Mouse (Mus musculus) naive thymus-derived CD4-positive, alpha-beta T cell, adult 2 months (primary cell): Measurements from ENCODE around the gene Syt7.
A peak's percentile ranks its signal among the peaks of the same experiment; 100 is the strongest.

Experiments used
- DNase-seq: peaks from one replicate; pipeline ENCODE4 v3.0.0-alpha.2; 2011; ENCODE audit warnings: low read depth

The Syt7 gene

DNA sequence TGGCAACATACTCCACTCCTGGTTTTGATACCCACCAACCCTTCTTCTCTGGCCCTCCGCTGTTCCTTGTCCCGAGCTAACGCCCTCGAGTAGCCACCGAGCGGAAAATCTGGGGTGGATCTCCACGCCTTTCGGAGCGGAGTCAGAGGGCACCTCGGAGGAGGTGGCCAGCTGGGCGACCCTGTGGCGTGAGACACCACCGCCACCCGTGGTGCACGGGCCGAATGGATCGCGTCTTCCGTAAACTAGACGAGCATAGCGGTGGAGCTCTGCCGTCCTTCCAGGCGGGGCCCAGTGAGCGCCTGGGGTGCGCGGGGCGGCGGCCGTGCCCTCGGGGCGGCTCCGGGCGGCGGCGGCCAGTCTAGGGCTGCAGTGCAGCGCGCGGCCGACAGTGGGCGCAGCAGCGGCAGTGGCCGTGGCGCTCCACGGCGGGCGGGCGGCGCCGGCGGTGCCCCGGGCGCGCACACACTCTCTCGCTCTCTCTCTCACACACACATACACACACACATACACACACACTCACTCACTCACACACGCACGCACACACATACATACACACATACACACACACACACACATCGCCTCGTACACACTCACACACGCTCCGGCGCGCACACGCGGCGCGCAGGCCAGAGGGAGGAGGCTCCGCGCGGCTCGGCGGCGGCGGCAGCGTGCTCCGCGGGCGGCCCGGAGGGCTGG, at the start of gene Syt7:
Syt7 (plus strand) TSS at position 476 of the 699 bp plus-strand sequence.
- DNase-seq: peak; percentile 38

DNA sequence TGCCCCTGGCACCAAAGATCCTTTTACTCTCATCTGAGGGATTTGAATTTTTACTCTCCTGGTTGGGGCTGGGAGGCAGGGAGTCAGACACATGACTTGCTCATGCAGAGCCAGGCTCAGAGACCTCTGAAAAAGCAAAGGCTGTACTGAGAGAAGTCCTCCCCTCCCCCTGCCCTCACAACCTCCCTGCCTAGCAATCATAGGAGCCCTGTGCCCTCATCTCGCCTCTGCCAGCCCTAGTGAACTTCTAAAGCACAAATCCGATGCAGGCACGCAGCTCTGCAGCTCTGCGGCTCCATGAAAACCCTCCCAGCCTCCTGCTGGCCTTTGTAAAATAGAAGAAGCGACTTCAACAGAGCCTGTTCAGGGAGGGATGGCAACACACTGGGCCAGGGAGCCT, 49.6 kb upstream of the Syt7 start:
- DNase-seq: no peak

DNA sequence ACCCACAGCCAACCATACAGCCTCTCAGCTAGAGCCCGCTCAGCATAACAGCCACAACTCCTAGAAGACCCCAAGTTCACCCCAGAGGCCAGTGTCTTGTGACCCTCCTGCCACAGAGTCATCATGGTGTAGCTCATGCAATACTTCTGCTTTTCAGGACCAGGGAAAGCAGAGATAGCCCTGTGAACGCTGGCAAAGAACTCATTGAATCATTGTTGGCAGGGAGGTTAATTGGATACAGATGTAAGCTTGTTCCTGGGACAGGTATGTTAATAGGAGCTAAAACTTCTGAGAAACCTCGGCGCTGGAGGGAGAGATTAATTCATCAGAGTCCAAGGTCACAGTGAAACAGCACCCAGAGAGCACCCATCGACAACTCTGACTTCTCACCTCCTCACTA, 48.2 kb upstream of the Syt7 start:
- DNase-seq: no peak

DNA sequence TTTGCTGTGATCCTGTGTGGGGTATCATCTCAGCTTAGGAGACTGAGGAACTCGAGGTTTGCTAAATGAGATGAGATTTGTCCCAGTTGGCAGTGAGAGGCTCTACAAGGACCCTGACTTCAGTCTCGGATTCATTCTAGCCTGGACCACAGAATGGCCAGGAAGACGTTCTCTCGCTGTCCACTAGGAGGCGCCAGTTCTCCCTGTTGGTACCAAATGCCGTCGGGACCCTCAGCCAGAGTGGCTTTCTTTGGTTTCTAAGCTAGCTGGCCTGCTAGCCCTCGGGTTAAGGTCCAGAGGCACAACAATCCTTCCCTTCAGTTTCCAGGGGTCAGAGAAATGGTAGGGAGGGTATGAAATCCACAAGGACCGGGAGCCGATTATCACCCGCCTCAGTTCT, 47.7 kb upstream of the Syt7 start:
- peak; percentile 10 for DNase-seq

DNA sequence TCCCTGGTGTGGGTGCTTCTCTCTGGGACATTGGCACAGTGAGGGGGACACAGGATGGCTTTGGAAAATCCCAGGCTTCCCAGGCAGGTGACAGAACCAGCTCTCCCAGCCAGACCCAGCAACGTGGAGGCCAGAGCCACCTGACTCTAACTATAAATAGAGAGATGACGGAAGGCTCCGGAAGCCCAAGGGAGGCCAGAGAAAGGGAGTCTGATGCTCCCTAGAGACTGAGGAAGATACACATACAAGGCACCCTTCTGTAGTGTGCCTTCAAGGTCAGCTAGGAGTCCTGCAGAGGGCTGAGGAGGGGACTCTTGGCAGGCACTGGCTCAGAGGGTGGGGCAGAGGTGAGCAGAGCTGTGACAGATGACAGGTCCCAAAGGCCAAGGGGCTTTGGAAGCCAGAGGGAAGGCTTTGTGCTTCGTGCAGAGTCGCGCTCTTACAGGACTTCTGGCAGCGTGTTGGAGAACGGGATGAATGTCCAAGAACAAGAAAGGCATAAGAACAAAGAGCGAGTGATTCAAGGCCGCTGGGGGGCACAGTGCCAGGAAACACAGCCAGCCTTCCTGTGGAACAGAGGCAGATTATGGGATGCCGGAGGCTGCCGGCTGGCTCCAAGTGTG, 47.0 kb upstream of the Syt7 start:
- no peak for DNase-seq

DNA sequence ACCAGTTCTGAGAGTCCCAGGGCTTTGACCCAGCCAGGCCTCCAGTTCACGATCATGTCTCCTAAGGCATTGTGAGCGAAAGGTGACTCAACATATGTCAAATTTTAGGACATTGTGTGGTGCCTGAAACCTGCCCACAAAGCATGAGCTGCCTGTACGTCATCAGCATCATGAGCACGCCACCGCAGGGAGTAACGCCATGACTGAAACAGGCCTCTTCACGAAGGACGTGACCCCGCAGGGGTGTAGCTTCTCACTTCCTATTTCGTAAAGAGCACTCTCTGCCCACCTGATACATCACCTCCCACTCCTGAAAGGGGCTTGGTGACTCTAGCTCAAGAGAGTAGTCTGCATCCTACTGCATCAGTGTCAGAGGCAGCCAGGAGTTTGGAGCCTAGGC, 45.0 kb upstream of the Syt7 start:
- no peak for DNase-seq

DNA sequence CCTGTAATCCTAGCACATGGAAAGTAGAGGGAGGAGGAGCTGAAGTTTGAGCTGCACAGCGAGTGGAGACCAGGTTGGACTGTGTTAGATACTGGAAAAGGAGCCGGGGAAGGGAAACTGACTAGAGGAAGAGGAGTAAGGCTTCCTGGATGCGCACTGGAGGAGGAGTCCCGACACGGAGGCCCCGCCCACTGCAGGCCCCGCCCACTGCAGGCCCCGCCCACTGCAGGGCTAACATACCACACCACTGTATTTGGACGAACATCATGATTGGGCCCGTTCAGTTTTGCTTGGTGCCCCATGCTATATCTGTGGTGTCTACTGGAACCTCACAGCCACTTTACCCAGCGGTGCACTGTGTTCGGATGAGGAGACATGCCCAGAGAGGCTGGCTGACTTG, 43.2 kb upstream of the Syt7 start:
- DNase-seq: no peak

DNA sequence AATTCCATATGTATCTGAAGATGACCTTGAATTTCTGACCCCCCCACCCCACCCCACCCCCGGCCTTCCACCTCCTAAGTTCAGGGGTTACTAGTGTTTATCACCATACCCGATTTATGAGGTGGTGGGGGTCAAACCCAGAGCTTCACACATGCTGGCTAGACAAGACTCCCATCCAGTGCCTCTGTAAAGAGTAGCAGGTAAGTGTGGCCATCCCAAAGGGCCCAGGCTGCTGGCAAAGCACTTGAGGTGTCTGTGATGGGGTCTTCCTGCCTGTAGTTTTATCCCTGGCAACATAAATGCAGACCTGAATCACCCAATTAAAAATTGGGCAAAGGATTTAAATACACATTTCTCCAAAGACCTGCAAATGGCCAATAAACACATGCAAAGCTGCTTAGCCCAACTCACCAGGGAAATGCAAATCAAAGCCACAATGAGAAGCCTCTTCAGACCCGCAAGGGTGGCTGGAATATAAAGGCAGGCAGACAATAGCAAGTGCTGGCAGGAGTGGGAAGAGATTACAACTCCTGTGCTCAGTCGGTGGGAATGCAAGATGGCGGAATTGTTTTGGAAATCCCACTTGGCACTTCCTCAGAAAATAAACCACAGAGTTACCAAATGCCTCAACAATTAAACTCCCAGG, 41.1 kb upstream of the Syt7 start:
- no peak for DNase-seq

DNA sequence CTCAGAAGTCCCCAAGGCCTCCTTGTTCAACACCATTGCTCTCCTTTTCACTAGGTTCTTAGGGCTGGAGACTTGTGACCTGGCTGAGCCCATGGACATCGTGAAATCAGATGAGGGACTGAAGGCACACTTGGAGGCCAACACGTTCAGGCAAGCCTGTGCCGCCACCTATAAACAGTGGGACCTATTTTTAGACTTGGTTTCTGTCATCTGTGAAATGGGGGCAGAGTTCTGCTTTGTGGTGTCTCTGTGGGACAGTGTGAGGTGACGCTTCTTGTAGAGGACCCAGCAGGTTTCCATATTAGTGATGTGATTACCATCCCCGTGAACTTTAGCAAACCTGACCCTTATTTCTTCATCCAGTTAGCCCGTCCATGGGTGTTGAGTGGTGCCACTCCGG, 36.7 kb upstream of the Syt7 start:
- DNase-seq: no peak

DNA sequence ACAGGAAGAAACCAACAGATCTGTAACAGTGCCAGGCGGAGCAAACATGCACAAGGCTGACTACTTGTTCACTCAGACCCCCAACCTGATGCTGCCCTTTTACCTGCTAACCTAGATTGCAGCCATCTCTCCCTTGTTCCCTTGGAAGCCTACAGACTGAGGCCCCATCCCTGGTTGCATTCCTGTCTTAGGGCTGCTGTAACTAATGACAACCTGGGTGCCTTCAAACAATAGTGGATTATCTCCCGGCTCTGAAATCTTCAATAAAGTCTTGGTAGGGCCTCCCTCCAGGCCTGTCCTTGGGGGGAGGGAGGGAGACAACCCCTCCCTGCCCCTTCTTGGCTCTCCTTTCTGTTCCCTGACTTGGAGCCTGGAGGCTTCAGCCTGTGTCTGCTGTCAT, 34.1 kb upstream of the Syt7 start:
- no peak for DNase-seq

DNA sequence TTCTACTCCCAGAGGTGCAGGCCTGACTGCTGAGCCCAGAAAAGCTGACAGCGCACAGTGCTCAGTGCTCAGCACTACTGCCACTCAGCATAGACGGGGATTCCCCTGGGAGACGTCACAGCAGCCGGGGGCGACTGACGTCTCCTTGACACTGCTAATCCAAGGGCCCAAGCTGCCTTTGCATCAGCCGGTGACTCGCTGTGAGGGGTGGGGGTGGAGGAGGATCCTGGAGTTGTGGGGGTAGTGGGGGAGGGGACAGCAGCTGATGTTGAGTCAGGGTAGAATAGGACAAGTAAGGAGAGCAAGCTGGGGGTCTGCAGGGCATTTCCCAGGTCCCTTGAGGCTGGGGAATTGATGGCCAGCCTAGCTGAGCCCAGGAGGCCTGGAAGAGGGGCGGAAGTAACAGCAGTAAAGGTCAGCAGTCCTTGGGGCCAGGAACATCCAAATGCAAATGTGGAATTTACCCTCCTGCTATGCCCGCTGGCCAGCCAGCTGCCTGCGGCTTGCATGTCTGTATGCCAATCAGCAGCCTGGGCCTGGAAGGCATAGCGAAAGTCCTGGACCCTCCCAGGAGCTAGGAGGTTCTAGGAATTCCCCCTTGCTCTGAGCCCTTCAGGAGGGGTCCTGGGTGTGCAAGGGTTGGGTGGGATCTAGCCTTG, 31.9 kb upstream of the Syt7 start:
- no peak for DNase-seq

DNA sequence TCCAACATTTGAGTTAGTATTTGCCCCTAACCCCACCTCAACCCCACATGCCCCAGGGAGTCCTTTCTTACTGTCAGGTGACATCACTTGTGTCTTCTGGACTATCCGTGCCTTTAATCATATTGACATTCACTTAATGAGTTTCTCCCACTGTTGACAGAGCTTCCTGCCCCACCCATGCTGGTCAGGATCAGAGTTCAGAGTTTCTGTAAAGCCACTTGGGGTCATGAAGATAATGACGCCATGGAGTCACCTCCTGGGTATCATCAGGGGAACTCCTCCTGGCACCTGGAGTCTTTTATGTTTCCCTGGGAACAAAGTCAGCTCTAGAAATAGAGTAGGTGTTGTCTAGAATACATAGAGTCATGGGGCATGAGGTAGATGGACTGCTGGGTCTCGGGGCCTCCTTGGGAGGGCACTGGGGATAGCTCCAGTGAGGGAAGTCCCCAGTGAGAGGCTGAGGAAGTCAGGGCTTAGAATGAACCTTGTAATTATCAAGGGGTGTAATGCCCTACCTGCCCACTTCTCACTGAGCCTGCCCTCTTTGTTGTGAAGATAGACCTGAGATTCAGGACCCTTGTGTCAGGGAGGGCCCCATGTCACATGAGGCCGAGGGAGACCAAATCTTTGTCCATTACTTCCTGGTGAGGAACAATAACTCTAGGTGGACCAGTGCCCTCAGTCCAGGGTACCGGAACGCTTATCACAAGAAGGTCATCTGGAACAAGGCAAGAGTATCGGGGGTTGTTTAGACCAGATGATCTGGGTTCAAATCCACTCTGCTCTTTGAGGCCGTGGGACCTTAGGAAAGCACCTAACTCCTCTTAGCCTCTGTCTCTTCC, 29.6 kb upstream of the Syt7 start:
- no peak for DNase-seq

DNA sequence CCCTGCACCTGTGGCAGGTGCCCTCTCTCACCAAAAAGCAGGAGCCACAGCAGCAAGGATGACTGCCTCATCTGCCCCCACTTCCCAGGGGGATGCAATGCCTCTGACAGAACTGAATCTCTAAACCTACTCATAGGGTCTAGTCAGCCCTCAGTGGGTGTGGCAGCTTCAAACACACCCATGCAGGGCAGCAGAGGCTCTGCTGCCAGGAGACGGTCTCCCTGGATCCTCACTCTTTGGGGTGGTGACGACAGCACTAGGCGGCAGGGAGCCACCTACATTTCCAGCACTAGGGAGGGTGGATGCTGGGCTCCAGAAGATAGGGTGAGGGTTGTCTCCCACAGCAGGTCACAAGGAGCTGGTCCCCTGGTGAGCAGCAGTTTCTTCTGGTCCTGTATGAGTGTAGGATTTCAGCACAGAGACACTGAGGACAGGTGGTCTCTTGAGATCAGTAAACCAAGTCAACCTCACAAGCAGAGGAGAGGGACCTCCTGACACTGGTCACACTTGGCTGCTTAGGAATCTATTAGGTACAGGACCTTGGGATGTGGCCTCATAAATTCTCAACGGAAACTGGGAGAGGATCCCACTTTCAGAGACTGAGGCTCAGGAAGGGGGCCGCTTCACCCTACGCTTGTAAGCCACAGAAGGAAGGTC, 26.3 kb upstream of the Syt7 start:
- DNase-seq: no peak

DNA sequence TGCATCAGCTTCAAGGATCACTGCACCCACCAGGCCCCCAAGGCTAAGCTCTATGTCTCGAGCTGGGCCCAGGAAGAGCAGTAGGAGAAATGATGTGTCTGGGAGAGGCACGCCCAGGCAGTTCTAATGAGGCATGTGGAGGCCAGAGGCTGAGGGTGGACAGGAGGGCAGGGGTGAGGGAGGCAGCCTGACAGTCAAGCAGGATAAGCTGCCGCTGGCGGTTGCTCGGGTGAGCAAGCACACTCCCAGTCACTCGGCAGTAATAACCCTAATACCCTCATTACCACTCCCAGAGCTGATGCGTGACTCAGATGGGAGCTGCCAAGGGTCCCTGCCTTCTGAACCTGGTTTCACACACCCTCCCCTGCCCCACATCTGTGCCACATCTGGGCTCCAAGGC, 25.0 kb upstream of the Syt7 start:
- no peak for DNase-seq

DNA sequence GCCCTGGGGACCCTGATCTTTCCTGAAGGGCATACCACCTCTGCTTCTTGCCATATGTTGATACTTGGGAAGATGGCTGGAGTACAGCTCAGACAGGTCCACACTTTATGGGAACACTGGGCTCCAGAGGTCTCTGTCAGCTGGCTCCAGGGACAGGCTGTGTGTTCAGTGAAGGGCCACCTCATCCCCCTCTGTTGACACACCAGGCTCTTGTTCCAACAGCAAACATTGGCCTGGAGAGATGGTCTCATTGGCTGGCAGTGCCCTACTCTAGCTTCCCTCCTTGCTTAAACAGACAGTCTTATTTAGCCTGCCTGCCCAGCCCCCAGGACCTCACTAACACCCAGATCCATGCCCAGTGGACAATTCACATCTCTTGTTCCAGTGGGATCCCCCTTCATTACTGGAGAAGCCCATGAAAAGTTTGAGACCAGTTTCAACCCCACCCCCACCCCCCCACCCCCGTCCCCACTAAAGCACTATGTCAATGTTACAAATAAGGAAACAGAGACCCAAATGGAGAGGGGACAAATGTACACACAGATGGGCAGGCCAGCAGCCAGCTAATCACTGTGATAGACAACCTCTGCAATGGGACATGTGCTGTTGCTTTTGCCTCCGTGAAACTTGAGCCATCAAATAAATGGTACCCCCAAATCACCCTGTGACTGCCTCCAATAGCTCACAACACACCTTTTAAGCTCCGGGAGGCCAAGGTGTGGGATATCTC, 22.6 kb upstream of the Syt7 start:
- no peak for DNase-seq

DNA sequence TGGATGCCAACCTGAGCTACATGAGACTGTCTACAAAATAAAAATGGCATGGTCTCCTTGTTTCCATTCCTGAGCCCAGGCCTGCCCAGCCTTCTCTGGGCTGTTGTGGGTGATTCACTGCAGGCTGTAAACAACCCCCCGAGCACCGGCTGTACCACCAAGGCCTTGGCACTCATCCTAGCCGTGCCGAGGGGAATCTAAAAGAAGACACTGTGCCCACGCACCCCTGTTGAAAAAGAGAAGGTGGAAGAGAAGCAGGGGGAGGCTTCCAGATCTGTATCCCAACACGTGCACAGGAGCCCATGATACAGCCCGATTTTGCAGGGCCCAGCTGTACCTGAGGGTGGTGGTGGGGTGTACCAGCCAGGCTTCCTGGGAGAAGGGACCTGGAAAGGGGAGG, 21.1 kb upstream of the Syt7 start:
- no peak for DNase-seq

DNA sequence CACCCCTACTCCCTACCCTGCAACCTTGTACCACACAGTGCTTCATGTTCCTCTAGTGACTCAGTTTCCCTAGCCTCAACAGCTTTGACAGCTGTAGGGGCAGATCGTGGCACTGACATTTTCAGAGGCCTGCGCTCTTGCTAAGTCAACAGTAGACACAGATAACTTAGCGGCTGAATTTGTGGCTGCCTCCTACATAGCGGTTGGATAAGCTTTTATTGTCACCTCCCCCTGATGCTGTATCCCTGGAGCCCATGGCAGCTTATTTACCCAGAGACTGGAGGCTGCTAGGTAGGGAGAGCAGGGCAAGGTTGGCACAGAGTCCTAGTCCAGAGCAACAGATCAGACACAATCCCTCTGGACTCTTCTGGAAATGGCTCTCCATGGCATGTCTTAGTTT, 19.0 kb upstream of the Syt7 start:
- DNase-seq: no peak

DNA sequence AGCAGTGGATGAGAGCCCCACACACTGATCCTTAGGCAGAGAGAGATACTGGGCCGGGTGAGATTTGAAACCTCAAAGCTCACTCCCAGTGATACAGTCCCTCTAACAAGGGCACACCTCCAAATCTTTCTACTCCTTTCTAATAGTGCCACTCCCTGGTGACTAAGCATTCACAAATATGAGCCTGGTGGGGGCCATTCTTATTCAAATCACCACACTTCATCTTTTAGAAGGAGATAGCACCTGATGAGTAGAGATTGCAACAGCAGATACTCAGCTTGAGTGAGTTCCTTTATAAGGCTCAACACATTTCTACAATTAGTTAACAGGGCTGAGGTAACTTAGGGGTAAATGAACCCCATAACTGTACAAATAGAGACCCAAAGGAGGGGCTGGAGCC, 15.7 kb upstream of the Syt7 start:
- DNase-seq: no peak

DNA sequence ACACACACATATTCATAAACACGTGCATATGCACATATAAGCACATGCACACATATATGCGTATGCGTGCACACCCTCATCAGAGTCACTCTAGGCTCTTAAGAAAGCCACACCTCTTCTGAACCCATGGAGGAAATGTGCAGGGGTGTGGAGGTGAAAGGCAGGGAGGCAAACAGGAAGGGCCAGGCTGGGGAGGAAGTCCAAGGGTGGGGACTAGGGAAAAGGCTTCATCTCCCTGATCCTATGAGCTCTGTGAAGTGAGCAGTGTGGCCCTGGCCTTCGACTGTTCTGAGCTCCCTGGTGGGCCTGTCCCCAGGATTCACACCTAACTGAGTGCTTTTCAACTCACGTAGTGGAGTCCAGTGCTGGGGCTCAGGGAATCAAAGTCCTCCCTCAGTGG, 13.6 kb upstream of the Syt7 start:
- DNase-seq: no peak

DNA sequence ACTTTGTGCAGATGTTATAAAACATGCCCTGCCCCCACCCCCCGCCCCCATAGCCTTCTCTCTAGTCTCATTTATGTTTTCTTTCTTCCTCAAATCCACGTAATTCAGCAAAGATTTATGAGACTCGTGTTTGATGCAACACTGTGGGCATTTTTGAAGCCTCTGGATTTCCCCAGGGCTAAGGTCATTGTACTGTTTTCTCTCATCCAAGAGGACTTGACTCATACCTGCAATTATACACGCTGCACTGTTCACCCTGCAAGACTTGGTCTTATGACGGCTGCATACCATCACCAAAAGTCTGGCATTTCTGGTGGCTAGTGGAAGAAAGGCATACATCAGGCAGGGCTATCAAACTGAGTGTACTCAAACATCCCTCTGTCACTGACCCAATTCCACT, 8.9 kb upstream of the Syt7 start:
- no peak for DNase-seq

DNA sequence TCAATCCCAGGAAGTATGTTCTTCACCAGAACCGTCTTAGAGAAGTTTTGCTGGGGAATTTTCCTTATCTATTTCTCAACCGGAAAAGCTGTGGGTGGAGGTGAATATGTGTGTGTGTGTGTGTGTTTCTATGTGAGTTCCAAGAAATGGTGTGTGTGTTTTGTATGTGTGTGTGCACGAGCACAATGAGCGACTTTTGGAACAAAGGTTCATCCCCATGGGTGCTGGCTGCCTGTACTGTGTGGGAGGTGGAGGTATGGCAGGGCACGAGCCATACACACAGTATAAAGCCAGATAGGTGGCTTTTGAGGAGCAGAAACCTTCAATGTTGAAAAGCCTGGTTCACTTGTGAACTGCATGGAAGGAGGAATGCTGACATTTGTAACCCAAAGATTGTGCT, 1.2 kb upstream of the Syt7 start:
- no peak for DNase-seq
